Mouse (Mus musculus): Measurements from ENCODE around the gene Gm28053. TPM values are rescaled to one million over a fixed set of nuclear protein-coding genes. Genes with fewer than 3 reads are reported as not detected.
"Not testable (repeated sequence)": the region's sequence is repeated elsewhere in the genome, so short reads cannot be mapped to it uniquely, and the experiment has no call there.

Gm28053 gene
- total RNA-seq (2021), result not detected
- long read RNA-seq, partial matches to known transcripts, result 0 of 1 reads
- long read RNA-seq, other reads (novel, unspliced or antisense), result 0 of 1 reads

DNA sequence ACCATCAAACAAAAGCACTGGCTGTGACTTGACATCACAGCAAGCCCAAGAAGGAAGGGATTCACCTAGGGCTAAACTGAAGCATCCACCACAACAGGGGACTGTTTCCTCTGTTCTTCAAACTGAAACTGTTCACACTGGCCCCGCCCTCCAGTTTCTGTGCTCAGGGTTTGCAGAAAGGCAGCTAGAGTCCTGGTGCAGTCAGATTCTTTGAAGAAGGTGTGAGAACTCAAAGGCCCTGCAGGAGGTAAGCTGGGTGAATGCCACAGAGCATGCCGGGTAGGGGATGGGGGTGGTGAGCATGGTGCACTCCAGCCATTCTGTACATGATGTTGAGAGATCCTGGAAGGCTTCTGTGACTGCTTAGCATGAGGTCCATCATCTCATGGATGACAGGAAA, at the start of gene Gm28053, which contains the start of gene Gimap7:
TSS of gene Gm28053 (plus strand) at position 153 of the 400 bp plus-strand sequence.
TSS of gene Gimap7 (plus strand) at position 167 of the 400 bp plus-strand sequence.
- DNase-seq (ENCODE audit: low spot score in 2 of 2), result no peak

DNA sequence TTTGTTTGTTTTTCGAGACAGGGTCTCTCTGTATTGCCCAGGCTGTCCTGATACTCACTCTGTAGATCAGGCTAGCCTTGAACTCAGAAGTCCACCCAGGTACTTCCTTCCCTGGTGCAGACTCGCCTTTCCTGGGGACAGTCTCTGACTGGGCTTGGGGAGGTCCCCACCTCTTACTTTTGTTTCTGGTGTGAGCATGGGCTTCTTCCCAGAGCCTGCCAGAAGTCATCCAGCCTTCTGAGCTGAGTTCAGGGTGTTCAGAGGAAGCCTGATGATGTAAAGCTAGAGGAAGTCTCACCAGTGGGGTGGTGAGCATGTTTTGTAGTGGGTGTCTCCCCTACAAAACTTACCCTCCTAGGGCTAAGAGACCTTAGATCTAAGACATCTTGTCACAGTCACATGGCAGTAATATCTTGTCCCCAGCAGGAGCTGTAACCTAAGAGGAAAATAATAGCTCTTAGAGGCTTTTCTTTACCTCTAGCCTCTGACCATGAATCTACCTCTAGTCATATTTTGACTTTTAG, 48.9 kb upstream of the Gm28053 start:
- no peak for DNase-seq (ENCODE audit: low spot score in 2 of 2)

- no peak for DNase-seq (ENCODE audit: low spot score in 2 of 2)
These were observed 43.9 kb upstream of the Gm28053 start for GRCm38 (mm10) chr6:48674291-48675058.

DNA sequence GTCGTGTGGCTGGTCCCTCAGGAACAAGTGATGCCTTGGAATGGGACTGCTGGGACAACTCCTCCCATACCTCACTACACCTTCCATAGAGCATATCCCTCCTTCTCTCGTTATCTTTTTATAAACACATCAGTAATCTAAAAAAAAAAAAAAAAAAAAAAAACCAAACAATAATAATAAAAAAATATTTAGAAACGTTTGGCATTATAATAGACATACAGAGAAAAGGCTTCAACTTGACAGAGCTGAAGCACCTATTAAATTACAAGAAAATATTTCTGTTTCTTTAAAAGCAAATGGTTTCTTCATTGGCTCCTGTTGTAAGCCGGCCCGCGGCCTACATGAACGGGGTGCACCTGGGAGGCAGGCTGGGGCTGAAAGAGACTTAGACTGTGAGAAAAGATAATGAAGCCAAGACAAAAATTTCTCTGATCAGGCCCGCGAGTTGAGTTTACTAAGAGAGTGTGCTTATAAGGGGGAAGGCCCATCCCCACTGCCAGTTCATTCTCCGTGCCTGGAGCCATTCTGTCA, 42.9 kb upstream of the Gm28053 start:
- DNase-seq (ENCODE audit: low spot score in 2 of 2), result no peak

DNA sequence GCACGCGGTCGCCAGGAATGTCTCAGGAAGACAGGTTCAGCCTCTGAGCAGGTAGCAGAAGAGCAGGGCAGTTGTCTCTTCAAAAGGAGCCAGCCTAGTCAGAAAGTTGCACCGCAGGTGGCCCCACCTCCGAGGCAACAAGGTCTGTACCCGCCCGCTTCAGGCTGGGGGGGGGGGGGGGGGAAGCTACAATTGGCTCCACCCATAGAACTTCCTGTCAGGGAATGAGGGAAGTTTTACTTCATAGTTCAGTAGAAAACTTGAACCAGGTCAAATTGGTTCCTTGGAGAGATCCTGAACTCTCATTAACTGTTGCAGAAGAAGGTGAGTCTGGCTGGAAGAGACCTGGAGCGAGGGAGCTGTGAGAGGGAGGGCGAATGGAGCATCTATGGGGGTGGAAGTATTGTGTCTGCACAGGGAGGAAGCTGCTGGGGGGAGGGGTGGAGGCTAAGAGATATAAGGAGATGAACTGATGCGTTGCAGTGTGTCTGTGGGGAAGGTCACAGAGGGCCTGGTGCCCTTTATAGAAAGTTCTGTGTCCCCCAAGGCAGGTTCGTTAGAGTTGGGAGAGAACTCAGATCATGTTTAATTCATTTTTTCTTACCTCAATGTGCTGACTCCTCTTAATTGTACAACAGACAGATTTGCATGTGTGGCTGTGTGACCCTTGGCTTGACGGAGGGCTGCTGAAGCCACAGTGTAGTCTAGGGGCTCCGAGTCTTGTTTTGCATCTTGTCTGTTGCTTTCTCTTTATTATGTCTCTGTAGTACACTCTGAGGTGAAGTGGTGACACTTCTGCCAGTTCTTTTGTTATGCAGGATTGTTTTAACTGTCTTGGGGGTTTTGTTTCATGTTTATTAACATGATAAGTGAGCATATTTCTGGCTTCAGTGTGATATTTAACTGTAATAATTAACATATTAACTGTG, 42.2 kb upstream of the Gm28053 start, which contains the start of gene Gimap9:
TSS of gene Gimap9 (plus strand) at position 199 of the 929 bp plus-strand sequence.
- DNase-seq (ENCODE audit: low spot score in 2 of 2), result no peak

- no peak for DNase-seq (ENCODE audit: low spot score in 2 of 2)
These were observed 41.5 kb upstream of the Gm28053 start for GRCm38 (mm10) chr6:48676860-48677415.

DNA sequence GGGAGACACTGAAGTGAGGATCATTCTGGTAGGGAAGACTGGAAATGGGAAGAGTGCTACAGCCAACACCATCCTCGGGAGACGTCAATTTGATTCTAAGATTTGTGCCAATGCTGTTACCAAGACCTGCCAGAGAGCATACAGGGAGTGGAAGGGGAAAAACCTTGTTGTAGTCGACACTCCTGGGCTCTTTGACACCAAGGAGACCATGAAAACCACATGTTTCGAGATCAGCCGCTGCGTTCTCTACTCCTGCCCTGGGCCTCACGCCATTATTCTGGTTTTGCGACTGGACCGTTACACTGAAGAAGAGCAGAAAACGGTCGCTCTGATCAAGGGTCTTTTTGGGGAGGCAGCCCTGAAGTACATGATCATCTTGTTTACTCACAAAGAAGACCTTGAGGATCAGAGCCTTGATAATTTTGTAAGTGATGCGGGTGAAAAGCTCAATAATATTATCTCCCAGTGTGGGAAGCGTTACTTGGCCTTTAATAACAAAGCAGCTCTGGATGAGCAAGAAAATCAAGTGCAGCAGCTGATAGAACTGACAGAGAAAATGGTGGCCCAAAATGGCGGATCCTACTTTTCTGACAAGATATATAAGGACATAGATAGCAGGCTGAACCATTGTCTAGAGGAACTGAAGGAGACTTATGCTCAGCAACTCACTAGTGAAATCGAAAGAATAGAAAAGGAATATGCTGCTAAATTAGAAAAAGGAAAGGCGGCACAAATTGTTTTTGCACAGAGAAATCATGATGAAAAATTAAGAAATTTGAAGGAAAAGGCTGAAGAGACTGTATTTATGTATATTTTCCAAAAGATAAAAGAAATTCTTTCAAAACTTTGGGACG, 40.7 kb upstream of the Gm28053 start:
- DNase-seq (ENCODE audit: low spot score in 2 of 2), result no peak

DNA sequence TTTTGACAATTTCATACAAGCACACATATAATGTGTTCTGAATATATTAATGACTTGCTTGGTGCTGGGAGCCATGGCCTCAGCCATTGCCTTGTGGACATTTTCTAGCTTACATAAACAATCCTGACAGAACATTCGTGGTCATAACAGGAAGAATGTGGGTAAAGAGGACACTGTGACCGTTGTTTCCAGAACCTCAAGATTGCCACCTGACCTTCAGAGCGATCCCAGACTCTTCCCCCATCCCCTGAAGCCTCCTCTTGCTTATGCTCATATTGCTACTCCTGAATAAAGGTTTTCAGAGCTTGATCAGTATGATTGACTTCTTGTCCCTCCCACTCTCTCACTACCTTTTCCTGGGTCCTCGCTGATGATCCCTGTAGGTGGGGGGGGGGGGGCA, 40.0 kb upstream of the Gm28053 start:
- no peak for DNase-seq (ENCODE audit: low spot score in 2 of 2)

- DNase-seq (ENCODE audit: low spot score in 2 of 2), result no peak
These were observed 38.7 kb upstream of the Gm28053 start for GRCm38 (mm10) chr6:48679701-48680100.

- DNase-seq (ENCODE audit: low spot score in 2 of 2), result no peak
These were observed 38.0 kb upstream of the Gm28053 start for GRCm38 (mm10) chr6:48680421-48680820.

GRCm38 (mm10) chr6:48681472-48682090, 36.8 kb upstream of the Gm28053 start:
- no peak for DNase-seq (ENCODE audit: low spot score in 2 of 2)

- no peak for DNase-seq (ENCODE audit: low spot score in 2 of 2)
These were observed 36.1 kb upstream of the Gm28053 start for GRCm38 (mm10) chr6:48682271-48682670.

GRCm38 (mm10) chr6:48683263-48683821, 35.1 kb upstream of the Gm28053 start:
- DNase-seq (ENCODE audit: low spot score in 2 of 2), result not testable (repeated sequence)

DNA sequence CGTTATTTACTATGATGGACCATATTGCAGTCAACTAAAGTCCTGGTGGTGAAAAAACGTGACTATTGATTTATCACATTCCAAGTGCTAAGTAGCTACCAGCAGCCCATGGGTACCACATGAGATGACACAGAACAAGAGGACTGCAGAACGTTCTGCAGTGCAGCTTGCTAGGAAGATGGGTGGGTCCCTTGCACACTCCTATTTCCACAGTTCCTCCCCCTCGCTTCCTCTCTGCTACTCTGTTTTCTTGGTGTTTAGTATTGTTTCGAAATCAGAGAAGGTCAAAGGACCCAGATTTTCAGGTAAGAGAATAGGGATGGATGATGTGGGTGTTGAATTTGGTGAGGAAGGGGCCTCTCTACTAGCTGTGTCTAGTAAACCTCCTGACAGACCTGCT, 34.1 kb upstream of the Gm28053 start, which contains the start of gene Gimap4:
TSS of gene Gimap4 (plus strand) at position 231 of the 400 bp plus-strand sequence.
- DNase-seq (ENCODE audit: low spot score in 2 of 2), result no peak

- DNase-seq (ENCODE audit: low spot score in 2 of 2), result no peak
These were observed 33.6 kb upstream of the Gm28053 start for GRCm38 (mm10) chr6:48684806-48685205.

DNA sequence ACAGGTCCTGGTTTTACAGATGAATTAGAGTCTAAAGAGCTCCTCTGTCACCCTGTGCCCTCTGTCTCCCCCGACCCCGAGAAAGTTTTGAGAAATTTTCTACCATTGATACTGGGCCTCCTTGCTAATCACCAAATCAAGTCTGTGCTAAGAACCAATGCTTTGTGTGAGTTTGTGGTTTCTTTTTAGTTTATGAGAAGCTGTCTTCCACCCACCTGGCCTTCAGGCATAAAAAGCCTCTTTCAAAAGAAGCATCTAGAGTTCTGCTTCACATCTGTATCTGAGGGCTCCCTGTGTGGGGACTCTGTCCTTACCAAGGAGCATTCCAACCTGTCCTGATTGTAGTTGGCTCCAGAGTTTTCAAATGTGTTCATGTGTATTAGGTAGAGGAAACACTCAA, 33.2 kb upstream of the Gm28053 start:
- no peak for DNase-seq (ENCODE audit: low spot score in 2 of 2)

DNA sequence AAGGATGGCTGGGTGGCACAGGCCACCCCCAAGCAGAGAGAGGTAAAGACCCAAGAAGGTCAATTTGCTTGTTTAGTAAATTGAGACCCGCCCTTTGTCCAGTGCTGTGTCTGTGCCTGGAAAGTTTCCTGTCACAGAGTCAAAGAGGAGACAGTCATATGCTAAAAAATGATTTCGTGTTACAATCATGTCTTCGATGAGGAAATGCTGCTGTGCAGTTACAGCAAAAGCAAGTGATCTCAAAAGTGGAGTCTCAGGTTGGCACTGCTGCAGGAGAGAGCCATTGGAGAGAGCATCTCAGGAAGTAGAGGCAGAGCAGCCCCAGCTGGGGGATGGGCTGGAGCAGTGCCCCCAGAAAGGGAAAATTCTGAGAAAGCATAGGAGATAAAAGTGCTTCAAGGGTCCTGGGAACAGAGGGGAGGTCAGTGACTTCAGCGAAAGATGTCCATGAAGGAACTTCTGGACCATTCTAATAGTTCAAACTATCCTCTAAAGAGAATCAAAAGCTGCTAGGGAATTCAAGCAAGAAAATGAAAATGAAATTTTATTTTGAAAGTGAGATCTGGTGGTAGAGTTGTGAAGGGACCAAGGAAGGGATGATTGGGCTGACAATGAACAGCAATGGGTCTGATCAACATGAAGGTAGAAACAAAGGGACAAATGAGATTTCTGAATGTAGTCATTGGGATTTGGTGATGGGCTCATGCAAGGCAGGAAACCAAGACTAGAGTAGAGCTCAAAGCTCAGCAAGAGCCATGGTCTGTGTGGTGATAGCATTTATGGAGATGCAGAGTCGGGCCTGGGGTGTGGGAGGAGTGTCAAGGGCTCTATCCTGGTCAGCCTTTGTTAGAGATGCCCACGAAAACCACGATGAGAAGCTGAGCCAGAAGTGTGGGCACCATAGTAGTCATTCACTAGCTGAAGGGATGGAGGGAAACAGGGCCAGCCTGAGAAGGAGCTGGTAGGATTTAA, 32.4 kb upstream of the Gm28053 start:
- no peak for DNase-seq (ENCODE audit: low spot score in 2 of 2)

DNA sequence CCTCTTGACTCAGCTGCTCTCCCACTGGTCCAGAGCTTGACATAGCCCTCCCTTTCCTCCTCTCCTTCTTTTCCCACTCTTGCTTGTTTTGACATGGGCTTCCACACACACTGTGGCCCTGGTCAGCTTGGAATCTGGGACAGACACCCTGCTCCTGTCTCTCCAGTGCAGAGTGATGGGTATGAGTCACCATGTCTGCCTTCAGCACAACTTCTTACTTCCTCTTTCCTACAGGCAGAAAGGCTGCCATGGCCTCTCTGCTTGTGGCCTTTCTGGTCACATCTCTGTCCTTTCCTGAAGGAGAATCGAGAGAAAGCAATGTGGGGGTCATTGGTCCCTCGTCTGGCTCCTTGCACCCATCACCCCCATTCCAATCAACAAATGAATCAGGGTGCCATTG, 31.3 kb upstream of the Gm28053 start:
- DNase-seq (ENCODE audit: low spot score in 2 of 2), result no peak

All from layer of hippocampus, postnatal 10 days (tissue).